Mouse (Mus musculus) kidney, adult 2 months (tissue): ENCODE measurements around the gene Iqck. TPM values are rescaled to one million over a fixed set of nuclear protein-coding genes. Genes with fewer than 3 reads are reported as not detected.

Experiments
- DNase-seq: peaks from one replicate; pipeline ENCODE4 v3.0.0; 2021
- H3K27ac ChIP-seq: fragments of 200-500 bp; 2 replicates; pipeline ENCODE4 v1.5.1; 2012; ENCODE audit warnings: low read depth, low read length, control low read depth, inconsistent platforms; ENCODE audit not compliant: insufficient read depth
- H3K27me3 ChIP-seq: fragments of 200-500 bp; replicated peaks from 2 replicates; pipeline ENCODE4 v1.6.1; 2012; ENCODE audit warnings: mild to moderate bottlenecking, moderate library complexity, low read length, inconsistent platforms; ENCODE audit not compliant: control insufficient read depth, insufficient read depth
- H3K36me3 ChIP-seq: fragments of 200-500 bp; 2 replicates; pipeline ENCODE4 v1.6.1; 2012; ENCODE audit warnings: mild to moderate bottlenecking, moderate library complexity, low read length, inconsistent platforms; ENCODE audit not compliant: control insufficient read depth, insufficient read depth
- H3K4me1 ChIP-seq: fragments of 200-500 bp; 2 replicates; pipeline ENCODE4 v1.6.1; 2011; ENCODE audit warnings: low read length; ENCODE audit not compliant: control insufficient read depth, insufficient read depth
- H3K4me3 ChIP-seq: fragments of 200-500 bp; 2 replicates; pipeline ENCODE4 v1.5.1; 2011; ENCODE audit warnings: mild to moderate bottlenecking, low read depth, low read length, control low read depth; ENCODE audit not compliant: insufficient read depth
- CTCF ChIP-seq: fragments of 200-500 bp; conservative IDR thresholded peaks from 2 replicates; pipeline ENCODE4 v1.5.1; 2011; ENCODE audit warnings: low read depth, mild to moderate bottlenecking, control low read depth, low read length, moderate library complexity, mixed read lengths; ENCODE audit not compliant: insufficient read depth, insufficient read length
- POLR2A ChIP-seq: fragments of 200-500 bp; IDR thresholded peaks from one replicate; pipeline ENCODE4 v1.6.1; 2011; ENCODE audit warnings: low read depth, low read length, control low read depth
- WGBS: fragments of 180-500 bp; shearing (Covaris S2); methylation state at CpG from one replicate; pipeline ENCODE4 v1.1.7; 2018; 5-methylcytosine and 5-hydroxymethylcytosine counted together
- polyA plus RNA-seq: library from polyadenylated mRNA; depleted of rRNA; stranded (reverse); fragments of >200 nt; gene quantifications from 2 replicates; pipeline ENCODE4 v1.2.3, GENCODE M21; 2012

Gene Iqck
- polyA plus RNA-seq, 1 experiment, result 2.0 TPM

DNA sequence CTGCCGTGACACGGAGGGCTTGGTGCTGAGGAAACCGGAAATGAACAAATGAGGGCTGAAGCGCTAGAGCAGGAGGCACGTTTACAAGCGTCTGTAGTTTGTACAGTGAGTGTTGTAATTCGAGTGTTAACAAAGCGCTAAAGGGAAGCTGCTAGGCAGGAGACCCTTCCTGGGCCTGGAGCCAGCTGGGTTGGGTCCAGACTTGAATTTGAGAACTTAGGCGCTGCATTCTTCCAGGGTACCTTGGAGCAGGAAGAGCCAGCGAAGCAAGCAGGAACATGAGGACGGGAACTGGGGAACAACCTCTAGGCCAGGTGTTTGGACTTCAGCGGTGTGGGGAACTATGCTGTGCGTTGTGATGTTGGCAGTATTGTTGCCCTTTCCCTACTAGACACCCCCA is 47.4 kb downstream of the Iqck start:
- no peaks in the 10 kb centered on the region for H3K36me3 ChIP-seq
- no peak overlapping the region for H3K27ac ChIP-seq
- WGBS, result 19% methylated on average over 13 of the region's 13 CpGs
- H3K27me3 ChIP-seq, result no peaks in the 10 kb centered on the region
- TF ChIP-seq POLR2A (no peak), CTCF (no peak)
- no peak overlapping the region for H3K4me3 ChIP-seq
- peak; percentile 10 for DNase-seq
- no peaks in the 10 kb centered on the region for H3K4me1 ChIP-seq

DNA sequence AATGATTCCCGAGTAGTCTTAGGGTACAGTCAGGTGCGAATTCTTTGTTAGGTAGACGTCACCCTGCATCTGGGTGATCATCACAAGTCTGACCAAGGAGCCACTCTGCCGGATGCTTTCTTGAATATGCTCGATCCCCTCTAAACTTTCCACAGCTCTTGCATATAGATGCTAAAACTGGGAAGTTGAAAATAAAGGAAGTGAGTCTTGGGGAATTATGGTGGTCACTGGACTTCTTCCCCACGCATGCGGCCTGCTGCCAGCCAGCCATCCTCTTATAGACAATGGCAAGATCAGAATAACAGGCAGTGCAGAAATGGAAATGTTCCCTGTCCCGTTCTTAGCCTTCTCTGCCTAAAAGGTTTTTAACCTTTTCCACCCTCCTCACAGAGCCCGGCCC is 48.3 kb downstream of the Iqck start:
- TF ChIP-seq POLR2A (no peak), CTCF (no peak)
- H3K27me3 ChIP-seq, result no peaks in the 10 kb centered on the region
- no peaks in the 10 kb centered on the region for H3K4me1 ChIP-seq
- 91% methylated on average over 9 of the region's 9 CpGs for WGBS
- H3K27ac ChIP-seq, result no peak overlapping the region
- no peaks in the 10 kb centered on the region for H3K36me3 ChIP-seq
- H3K4me3 ChIP-seq, result no peak overlapping the region
- DNase-seq, result no peak

DNA sequence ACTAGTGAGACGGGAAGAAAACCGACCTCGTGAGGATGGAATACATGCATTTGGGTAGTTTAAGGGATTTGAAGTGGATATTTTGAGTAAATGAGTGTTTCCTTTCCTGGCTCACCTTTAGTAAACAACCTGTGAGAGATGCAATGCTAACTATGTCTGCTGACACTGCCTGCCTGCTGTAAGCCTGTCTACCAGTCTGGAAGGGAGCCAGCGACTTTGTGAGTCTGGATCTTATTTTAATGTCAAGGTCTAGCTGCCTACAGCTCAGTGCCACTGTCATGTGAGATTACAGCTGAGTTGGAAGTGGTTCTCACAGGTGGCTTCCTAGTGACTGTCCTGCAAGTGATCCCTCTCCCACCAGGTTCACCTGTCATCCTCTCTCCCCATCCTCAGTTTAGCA is 49.0 kb downstream of the Iqck start:
- H3K27ac ChIP-seq, result no peak overlapping the region
- WGBS, result 85% methylated on average over 4 of the region's 4 CpGs
- no peak overlapping the region for H3K4me3 ChIP-seq
- no peak for DNase-seq
- H3K36me3 ChIP-seq, result no peaks in the 10 kb centered on the region
- no peaks in the 10 kb centered on the region for H3K4me1 ChIP-seq
- H3K27me3 ChIP-seq, result no peaks in the 10 kb centered on the region
- TF ChIP-seq CTCF, result no peak
- TF ChIP-seq POLR2A, result no peak

DNA sequence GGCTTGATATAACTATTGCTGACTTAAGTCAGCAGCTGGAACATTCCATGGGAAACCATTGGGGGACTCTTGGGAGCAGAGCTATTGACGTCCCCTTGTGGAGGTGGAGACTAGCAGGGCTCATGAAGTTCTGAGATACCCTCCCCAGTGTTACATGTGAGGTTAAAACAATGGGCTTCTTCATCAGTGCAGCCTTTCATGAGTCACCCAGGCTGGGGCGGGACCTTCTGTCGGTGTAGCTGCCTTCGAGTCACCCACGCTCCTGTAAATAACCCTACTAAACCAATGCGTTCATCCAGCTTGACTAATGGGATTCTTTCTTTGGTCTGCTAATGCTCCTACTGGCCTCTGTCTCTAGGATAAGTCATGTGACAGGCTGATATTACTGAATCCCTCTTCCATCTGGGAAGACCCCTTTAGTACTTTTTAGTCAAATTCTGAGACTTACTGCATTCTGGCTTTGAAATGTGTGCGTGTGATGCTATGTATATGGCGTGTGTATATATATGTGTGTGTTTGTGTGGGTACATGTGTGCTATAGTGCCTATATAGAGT is 53.5 kb downstream of the Iqck start:
- WGBS, result 72% methylated on average over 8 of the region's 8 CpGs
- DNase-seq, result no peak

DNA sequence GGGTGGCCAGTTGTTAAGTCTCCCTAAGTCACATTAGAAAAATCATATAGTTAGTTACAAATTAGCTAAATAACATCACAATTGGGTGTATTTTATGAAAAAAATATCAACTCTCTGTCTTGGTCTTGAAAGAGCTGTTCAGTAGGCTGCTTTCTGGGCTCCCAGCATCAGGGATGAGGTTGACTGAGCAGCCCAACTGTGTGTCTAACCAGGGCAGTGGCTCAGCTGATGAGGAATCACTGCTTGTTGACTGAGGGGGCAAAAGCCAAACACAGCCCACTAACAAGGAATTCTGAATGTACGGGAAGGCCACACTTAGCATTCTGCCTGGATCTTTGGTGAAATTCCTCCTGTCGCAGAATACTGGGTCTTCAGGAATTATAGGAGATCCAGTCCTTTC is 54.9 kb downstream of the Iqck start:
- TF ChIP-seq CTCF (no peak), POLR2A (no peak)
- no peak for DNase-seq
- H3K4me1 ChIP-seq, result no peaks in the 10 kb centered on the region
- H3K36me3 ChIP-seq, result no peaks in the 10 kb centered on the region
- WGBS, result 74% methylated on average over 2 of the region's 2 CpGs
- no peak overlapping the region for H3K4me3 ChIP-seq
- no peak overlapping the region for H3K27ac ChIP-seq
- H3K27me3 ChIP-seq, result no peaks in the 10 kb centered on the region

More for the DNA sequence above, 53.5 kb downstream of the Iqck start:
- no peaks in the 10 kb centered on the region for H3K27me3 ChIP-seq
- H3K4me3 ChIP-seq, result no peak overlapping the region
- TF ChIP-seq POLR2A (no peak), CTCF (no peak)
- H3K27ac ChIP-seq, result no peak overlapping the region
- no peaks in the 10 kb centered on the region for H3K4me1 ChIP-seq
- no peaks in the 10 kb centered on the region for H3K36me3 ChIP-seq

DNA sequence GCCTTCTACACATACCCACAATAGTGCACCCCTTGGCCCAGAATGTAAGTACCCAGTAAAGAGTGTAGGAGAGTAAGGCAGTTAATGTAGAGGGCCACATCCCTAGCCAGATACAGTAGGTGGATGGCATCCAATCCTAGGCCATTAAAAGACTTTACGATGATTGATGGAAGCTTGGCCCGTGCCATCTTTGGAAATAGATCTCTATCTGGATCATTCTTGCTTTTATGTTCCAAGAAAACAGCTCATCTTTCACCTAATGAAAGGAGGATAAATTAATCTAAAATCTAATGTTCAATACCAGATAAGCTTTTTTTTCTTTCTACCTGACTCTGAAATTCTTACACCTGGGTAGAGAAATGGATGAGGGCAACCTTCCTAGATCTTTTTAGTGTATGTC is 55.6 kb downstream of the Iqck start:
- TF ChIP-seq CTCF (no peak), POLR2A (no peak)
- 80% methylated on average over 2 of the region's 2 CpGs for WGBS
- no peaks in the 10 kb centered on the region for H3K36me3 ChIP-seq
- no peaks in the 10 kb centered on the region for H3K27me3 ChIP-seq
- H3K4me1 ChIP-seq, result no peaks in the 10 kb centered on the region
- DNase-seq, result no peak
- H3K27ac ChIP-seq, result no peak overlapping the region
- H3K4me3 ChIP-seq, result no peak overlapping the region

DNA sequence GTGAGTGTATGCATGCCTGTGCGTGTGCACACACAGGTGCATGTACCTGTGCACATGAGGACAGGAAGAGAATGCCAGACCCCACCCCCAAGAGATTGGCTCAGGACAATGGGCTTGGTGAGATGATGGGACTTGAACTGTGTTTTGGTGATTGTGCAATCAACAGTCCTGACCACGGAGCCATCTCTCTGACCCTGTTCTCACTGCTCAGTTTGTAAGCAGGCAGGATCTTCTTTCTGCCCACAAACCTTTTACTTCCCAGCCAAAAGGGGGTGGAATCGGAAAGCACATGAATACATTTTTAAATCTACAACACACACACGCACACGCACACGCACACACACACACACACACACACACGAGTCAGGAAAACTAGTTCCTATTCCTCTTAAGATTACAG is 56.0 kb downstream of the Iqck start:
- TF ChIP-seq POLR2A, result no peak
- no peak for TF ChIP-seq CTCF
- Histone ChIP-seq H3K36me3 (no peaks in the 10 kb centered on the region), H3K4me3 (no peak overlapping the region), H3K4me1 (no peaks in the 10 kb centered on the region), H3K27ac (no peak overlapping the region), H3K27me3 (no peaks in the 10 kb centered on the region)
- DNase-seq, result no peak
- 79% methylated on average over 7 of the region's 7 CpGs for WGBS

DNA sequence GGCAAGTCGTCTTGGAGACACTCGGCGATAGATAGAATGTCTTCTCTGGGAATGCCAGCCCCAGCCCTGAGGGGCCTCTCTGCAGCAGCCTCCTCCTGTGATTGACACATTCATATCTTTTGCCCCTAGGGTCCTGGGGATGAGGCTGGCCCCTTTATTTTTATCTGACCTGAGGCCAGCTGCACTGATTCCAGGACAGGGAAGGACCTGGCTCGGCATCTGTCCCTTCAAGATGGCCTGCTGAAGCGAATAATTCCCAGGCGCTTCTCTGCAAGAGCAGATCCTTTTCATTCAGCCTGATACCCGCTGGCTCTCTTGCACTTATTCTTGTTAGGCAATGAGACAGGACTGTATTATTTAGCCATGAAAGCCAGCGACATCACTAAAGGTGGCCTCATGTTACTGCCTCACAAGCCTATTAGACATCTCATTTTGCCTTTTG is 56.5 kb downstream of the Iqck start:
- Histone ChIP-seq H3K4me1 (no peaks in the 10 kb centered on the region), H3K27ac (no peak overlapping the region), H3K27me3 (no peaks in the 10 kb centered on the region), H3K4me3 (no peak overlapping the region), H3K36me3 (no peaks in the 10 kb centered on the region)
- no peak for DNase-seq
- TF ChIP-seq POLR2A, result no peak
- no peak for TF ChIP-seq CTCF
- 72% methylated on average over 8 of the region's 8 CpGs for WGBS
